Mouse (Mus musculus): ENCODE results near the gene Arl5a.

DNA sequence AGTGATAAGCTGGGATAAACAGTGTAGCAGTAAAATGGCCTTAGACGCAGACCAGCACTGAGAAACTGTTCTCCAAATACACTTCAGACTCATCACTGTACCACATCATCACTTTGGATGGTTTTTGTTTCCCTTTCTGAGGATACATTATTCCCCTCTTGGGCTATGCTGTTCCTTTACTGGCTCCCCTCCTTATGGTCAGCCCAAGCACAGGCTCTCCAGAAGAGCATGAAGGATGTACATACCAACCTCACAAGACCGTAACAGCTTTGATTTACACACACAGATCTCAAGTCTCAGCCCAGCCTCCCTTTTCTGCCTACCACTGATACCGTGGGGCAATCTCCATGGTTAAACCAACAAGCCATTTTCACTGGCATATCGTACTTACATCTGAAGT is 52.6 kb downstream of the Arl5a start:
- TF ChIP-seq CTCF (IDR thresholded peaks at IDR 0.05; ENCODE audit: low read depth, low read length) (no peak), POLR2A (IDR thresholded peaks at IDR 0.05; ENCODE audit: borderline replicate concordance, low read depth, low read length) (no peak)

Data from bone marrow macrophage, adult 2 months (primary cell).